Mouse (Mus musculus) cerebellum, adult 2 months (tissue): ENCODE measurements around the gene Cacna1a.

Source experiments
- CTCF ChIP-seq: fragments of 200-500 bp; IDR thresholded peaks from 2 replicates; pipeline ENCODE4 v1.5.1; 2011; ENCODE audit warnings: low read depth, mild to moderate bottlenecking, control low read depth, low read length, moderate library complexity, borderline replicate concordance; ENCODE audit not compliant: insufficient read depth
- POLR2A ChIP-seq: fragments of 200-500 bp; IDR thresholded peaks from 2 replicates; pipeline ENCODE4 v1.6.1; 2011; ENCODE audit warnings: low read length, control low read depth, borderline replicate concordance; ENCODE audit not compliant: insufficient read depth

DNA sequence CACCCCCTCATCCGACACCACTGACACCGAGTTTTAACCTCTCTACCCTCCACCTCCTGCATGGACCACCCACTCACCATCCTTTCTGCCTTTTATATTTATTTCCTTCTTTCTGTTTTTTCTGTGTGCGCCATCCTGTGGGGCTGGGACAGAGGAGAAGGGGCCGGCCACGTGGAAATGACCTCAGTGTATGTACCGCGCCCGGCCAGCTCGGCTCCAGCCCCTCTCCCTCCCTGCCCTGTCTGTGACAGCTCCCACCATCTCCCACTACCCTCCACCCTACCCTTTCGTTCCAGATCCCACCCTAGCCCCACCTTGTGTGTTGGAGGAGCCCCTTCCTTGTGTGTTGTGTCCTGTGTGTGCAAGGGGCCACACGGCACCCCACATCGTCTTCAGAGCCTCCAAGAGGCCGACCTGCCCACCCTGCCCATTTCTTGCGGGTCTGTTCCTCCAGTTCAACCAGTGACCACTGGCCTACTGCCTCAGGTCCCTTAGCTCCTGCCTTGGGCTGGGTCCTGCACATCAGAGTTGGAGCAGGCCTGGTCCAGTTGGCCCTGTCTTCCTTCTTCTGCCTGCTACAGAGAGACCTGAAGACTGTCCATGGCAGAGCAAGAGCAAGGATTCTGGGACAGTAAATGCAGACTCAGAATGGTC is 247.3 kb downstream of the Cacna1a start:
- no peak for TF ChIP-seq CTCF
- TF ChIP-seq POLR2A: no peak
